Mouse (Mus musculus) testis, adult 2 months (tissue): Measurements from ENCODE around the gene Rnf34.

Experiments used
- CTCF ChIP-seq: fragments of 200-500 bp; IDR thresholded peaks from 2 replicates; pipeline ENCODE4 v1.5.1; 2012; ENCODE audit warnings: low read depth, mild to moderate bottlenecking, inconsistent platforms, low read length, moderate library complexity; ENCODE audit not compliant: control insufficient read depth, insufficient read depth, insufficient replicate concordance
- POLR2A ChIP-seq: fragments of 200-500 bp; IDR thresholded peaks from 2 replicates; pipeline ENCODE4 v1.6.1; 2012; ENCODE audit warnings: low read depth, mild to moderate bottlenecking, inconsistent platforms, low read length, moderate library complexity; ENCODE audit not compliant: control insufficient read depth

GRCm38 (mm10) chr5:122916147-122916546 lies 66.3 kb downstream of the Rnf34 start:
- TF ChIP-seq POLR2A: no peak
- TF ChIP-seq CTCF: no peak
